10 mouse cellular contexts compared by ENCODE assay signal in the genomic region with DNA sequence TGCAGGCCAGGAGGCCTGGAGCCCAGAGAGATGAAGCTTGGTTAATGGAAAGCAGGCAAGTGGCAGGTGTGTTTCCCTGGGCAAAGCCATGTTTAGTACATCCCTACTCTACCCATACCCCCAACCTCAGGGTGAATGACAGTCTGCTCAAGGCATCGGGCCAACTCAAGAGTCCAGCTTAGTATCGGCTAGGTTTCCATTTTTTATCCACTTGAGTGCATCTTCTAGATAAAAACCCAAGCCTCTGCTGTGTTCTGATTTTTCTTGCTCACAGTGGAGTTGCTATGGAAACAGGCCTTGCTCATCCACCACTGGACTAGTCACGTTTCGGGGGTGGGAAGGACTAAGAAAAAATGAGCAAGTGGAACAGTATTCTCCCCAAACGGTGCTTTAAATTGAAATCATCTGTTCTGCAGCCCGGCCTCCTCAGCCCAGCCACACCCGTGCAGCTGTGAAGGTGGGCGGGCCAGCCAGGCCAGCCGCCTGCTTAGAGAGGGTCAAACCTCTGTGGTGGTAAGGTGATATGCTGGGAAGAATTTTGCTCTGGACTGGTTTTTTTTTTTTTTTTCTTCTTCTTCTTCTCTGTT.
DNase-seq lines count a peak whose midpoint lies in the region; ATAC-seq lines count a peak whose summit lies in the region.
"Had no signal": no experiment of that assay in that cellular context is flagged by ENCODE, and none has a peak within 500 bp of the region (broad histone marks: within the 10 kb centered on the region; RNA-seq: fewer than 3 reads in every experiment).

No protein-coding gene starts in this region.

- H3K27ac ChIP-seq in embryonic facial prominence, embryonic 12.5 days: peak overlapping the region; percentile 78
- no peak overlapping the region for H3K27ac ChIP-seq in hindbrain, embryonic 10.5 days
- H3K27ac ChIP-seq in limb, embryonic 11.5 days (replicated peaks; ENCODE audit: low read depth, low read length): 0 out of 2 replicates have a peak overlapping the region, but pooled peaks have one; percentile 60

- H3K4me1 ChIP-seq in embryonic facial prominence, embryonic 12.5 days: peaks cover 34% of the 10 kb centered on the region
- H3K4me1 ChIP-seq in hindbrain, embryonic 10.5 days (replicated peaks): peaks cover 34% of the 10 kb centered on the region
- peaks cover 24% of the 10 kb centered on the region for H3K4me1 ChIP-seq in limb, embryonic 11.5 days (ENCODE audit: control insufficient read depth, insufficient read depth, low read length)
- H3K4me1 ChIP-seq: megakaryocyte, embryonic 14.5 days had no signal

- H3K4me2 ChIP-seq in embryonic facial prominence, embryonic 12.5 days (replicated peaks): no peak overlapping the region
- H3K4me2 ChIP-seq in limb, embryonic 11.5 days (ENCODE audit: low read depth, severe bottlenecking): no peak overlapping the region

- ATAC-seq in embryonic facial prominence, embryonic 12.5 days (ENCODE audit: insufficient number of reproducible peaks, insufficient read depth, low FRiP score, low TSS enrichment): peak; percentile 91
- peak; percentile 94 for ATAC-seq in limb, embryonic 11.5 days (ENCODE audit: insufficient number of reproducible peaks, low FRiP score, low TSS enrichment, low read depth)

- no peaks in the 10 kb centered on the region for H3K9me3 ChIP-seq in embryonic facial prominence, embryonic 12.5 days
- no peaks in the 10 kb centered on the region for H3K9me3 ChIP-seq in hindbrain, embryonic 10.5 days
- no peaks in the 10 kb centered on the region for H3K9me3 ChIP-seq in limb, embryonic 11.5 days (ENCODE audit: control insufficient read depth, low read length)

- H3K4me3 ChIP-seq in embryonic facial prominence, embryonic 12.5 days: no peak overlapping the region
- no peak overlapping the region for H3K4me3 ChIP-seq in hindbrain, embryonic 10.5 days
- no peak overlapping the region for H3K4me3 ChIP-seq in limb, embryonic 11.5 days (ENCODE audit: low read depth, low read length)
- H3K4me3 ChIP-seq: erythroblast, embryonic 14.5 days; megakaryocyte, embryonic 14.5 days had no signal

- WGBS in embryonic facial prominence, embryonic 12.5 days: 10% methylated on average over 9 of the region's 9 CpGs
- WGBS in hindbrain, embryonic 10.5 days: 43% methylated on average over 9 of the region's 9 CpGs
- 19% methylated on average over 9 of the region's 9 CpGs for WGBS in limb, embryonic 11.5 days

- no peaks in the 10 kb centered on the region for H3K36me3 ChIP-seq in embryonic facial prominence, embryonic 12.5 days
- H3K36me3 ChIP-seq in hindbrain, embryonic 10.5 days: no peaks in the 10 kb centered on the region
- no peaks in the 10 kb centered on the region for H3K36me3 ChIP-seq in limb, embryonic 11.5 days (ENCODE audit: control insufficient read depth, insufficient read depth, low read length)

- DNase-seq in cerebellum, postnatal 10 days: peak; percentile 44 to 55
- DNase-seq in cerebellum, adult 18-20 months: no peak
- DNase-seq in hindbrain, embryonic 10.5 days (ENCODE audit: low spot score): peak; percentile 68
- peak; percentile 82 for DNase-seq in limb, embryonic 11.5 days (ENCODE audit: low spot score)
- DNase-seq in right cerebral cortex, postnatal 36 days (ENCODE audit: low spot score in 2 of 2): peak; percentile 63 to 76
- DNase-seq in thymus, postnatal 14 days: no peak
- no peak for DNase-seq in spleen, postnatal 10 days (ENCODE audit: low spot score in 2 of 2)

- no peak overlapping the region for H3K9ac ChIP-seq in embryonic facial prominence, embryonic 12.5 days
- no peak overlapping the region for H3K9ac ChIP-seq in limb, embryonic 11.5 days (ENCODE audit: low read length)

- H3K27me3 ChIP-seq in embryonic facial prominence, embryonic 12.5 days: no peaks in the 10 kb centered on the region
- no peaks in the 10 kb centered on the region for H3K27me3 ChIP-seq in hindbrain, embryonic 10.5 days (ENCODE audit: insufficient read depth, poor library complexity, severe bottlenecking)
- H3K27me3 ChIP-seq in limb, embryonic 11.5 days (ENCODE audit: control insufficient read depth, insufficient read depth, low read length): no peaks in the 10 kb centered on the region
- H3K27me3 ChIP-seq: megakaryocyte, embryonic 14.5 days had no signal

Comparison
In these comparisons a context has a peak if more than half of its experiments do, and no peak if none do; other contexts are left out.
1. DNase-seq: peak in cerebellum, postnatal 10 days (2 of 2), hindbrain, embryonic 10.5 days (single experiment), limb, embryonic 11.5 days (single experiment) and right cerebral cortex, postnatal 36 days (2 of 2); none in cerebellum, adult 18-20 months (0 of 2), thymus, postnatal 14 days (single experiment) and spleen, postnatal 10 days (0 of 2).